Mouse (Mus musculus): ENCODE results near the gene Rpgrip1l.

The Rpgrip1l gene

DNA sequence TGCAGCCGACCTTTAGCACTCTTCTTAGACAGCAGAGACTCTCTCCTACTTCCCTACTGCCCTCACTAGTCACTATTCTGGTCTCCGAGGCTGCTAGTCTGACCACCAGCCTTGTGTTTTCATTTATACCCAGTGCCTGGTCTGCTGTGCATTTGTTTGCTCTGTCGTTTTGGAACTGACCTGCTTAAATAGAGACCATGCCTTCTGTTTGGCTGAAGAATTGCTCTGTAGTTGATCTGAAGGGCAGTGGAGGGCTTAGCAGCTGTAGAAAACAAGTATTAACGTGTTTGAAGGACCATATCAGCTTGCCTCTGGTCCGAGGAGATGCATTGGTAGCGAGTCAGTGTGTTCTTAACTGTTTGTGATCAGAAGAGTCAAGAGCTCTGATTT is 16.4 kb upstream of the Rpgrip1l start:
- DNase-seq (ENCODE audit: low read depth in 2 of 2, low spot score in 2 of 2) = no peak

DNA sequence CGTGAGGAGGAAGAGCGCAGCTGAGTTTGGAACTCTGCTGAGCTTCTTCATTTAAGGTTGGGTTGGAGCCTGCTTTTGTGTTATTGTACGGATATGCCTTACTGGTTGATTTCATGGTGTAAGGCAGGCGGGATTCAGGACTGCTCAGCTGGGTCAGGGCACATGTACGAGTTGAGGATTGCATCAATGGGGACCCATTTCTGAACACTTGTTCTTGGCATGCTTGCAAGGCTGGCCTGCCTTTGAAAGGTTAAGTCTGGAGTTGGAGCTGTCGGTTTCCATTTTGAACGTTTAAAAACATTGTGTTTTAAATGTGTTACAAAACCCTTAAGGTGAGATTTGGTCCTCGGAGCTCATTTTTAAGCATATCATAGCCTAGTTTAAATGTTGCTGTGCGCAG is 16.0 kb upstream of the Rpgrip1l start:
- no peak for DNase-seq (ENCODE audit: low read depth in 2 of 2, low spot score in 2 of 2)

DNA sequence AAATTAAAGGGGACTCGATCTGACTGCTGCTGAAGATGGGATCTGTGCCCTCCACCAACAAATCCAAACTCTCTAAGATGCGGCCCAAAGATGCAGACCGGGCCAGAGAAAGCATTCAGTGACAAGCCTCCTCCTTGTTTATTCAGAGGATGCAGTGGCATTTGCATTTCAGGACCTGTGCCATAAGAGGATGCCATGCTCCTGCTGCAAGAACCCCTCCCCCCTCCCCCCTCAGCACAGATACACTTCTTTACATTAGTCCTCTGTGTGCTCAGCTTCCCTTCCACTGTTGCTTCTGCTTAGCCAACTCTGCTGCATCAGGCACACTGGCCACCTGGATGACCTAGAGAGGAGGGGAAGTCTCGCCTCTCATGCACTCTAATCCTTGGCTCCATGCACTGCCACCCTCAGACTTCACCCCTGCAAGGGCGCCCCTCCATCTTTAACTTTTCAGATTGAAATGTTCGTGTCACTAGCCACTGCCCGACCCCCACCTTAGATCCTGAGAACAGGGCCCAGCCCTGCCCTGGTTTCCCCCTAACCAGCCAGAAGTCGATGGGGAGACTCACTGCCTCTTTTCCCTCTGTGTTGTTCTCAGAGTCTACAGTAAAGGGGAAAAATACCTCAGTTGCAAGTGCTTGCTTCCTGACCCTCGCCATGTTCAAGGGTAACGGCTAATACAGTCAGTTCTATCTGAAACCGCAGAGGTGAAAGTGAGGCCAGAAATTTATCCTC is 14.6 kb upstream of the Rpgrip1l start:
- no peak for DNase-seq (ENCODE audit: low read depth in 2 of 2, low spot score in 2 of 2)

DNA sequence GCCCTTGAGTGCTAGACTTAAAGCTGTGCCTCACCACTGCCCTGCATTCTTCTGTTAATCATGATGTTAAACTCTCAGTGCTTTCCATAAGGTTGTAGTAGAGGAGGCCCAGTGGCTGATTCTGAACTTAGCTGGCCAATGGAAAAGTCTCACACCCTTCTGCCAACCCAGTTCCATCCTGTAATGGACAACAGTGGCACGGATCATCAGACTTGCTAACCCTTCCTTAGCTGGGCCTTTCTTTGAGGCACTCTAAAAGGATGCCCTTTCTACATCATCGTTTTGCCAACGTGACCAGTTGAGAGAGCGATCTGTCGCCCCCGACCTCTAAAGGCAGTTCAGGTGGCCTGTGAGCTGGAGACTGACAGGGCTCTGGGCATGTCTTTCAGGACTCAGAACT is 13.9 kb upstream of the Rpgrip1l start:
- no peak for DNase-seq (ENCODE audit: low read depth in 2 of 2, low spot score in 2 of 2)

DNA sequence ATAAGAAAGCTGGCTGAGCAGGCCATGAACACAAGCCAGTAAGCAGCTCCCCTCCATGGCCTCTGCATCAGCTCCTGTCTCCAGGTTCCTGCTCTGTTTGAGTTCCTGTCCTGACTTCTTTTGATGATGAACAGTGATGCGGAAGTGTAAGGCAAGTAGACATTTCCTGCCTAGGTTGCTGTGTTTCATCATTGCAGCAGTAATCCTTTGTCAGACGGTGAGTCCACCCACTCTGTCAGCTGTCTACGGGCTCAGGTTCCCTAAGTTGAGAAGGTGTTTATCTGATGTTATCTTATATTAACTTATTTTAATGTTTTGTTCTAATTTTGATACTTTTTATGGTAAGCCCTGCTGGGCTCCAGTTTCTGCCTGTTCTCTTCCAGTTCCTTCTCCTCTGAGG is 13.0 kb upstream of the Rpgrip1l start:
- no peak for DNase-seq (ENCODE audit: low read depth in 2 of 2, low spot score in 2 of 2)

DNA sequence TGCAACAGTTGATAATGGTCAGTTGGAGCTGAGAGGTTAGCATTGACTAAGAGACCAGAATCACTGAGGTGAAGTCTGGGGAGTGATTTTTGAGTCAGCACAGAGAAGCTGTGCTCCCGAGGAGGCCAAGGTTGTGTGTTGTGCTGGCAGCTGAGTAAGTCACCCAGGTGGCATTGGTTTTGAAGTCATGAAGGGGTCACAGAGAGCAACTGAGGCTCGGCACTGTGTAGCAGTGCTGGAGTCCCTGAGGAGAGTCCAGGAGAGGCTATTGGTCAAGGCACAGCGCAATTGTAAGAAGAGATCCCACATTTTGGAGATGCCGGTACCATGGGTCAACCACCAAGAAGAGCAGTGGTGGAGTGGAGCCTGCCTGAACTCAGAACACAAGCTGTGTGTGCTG is 11.9 kb upstream of the Rpgrip1l start:
- DNase-seq (ENCODE audit: low read depth in 2 of 2, low spot score in 2 of 2) = no peak

DNA sequence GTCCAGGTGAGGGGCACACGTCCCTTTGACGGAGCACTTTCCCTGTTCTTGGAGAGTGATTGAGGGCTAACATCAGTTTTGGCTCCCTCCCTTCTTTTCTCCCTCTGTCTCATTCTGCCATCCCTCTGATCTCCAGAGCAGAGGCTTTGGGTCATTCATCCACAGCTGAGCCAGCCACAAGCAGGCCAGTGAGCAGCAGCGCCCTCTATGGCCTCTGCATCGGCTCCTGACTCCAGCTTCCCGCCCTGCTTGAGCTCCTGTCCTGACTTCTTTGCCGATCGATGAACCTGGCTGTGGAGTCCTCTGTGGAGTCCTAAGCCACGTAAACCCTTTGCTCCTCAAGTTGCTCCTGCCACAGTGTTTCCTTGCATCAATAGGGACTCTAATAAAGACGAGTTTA is 11.2 kb upstream of the Rpgrip1l start:
- DNase-seq (ENCODE audit: low read depth in 2 of 2, low spot score in 2 of 2) = no peak

DNA sequence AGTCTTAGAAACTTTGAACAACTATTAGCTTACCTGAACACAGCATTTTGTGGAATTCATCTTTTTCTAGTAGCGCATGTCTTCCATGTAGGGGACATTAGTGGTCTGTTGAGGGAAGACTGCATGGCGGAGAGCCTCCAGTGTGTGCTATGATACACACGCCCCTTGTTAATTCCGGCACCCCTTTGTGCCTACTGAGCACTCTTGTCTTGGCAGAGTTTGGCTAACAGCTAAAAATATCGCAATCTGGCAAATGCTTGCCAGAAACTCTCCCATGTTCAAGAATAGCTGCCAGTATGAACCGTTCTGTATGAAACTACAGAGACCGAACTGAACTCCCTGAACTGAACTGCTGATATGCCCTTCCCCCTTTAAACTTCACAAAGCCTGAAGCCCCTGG is 10.4 kb upstream of the Rpgrip1l start:
- DNase-seq (ENCODE audit: low read depth in 2 of 2, low spot score in 2 of 2) = no peak

DNA sequence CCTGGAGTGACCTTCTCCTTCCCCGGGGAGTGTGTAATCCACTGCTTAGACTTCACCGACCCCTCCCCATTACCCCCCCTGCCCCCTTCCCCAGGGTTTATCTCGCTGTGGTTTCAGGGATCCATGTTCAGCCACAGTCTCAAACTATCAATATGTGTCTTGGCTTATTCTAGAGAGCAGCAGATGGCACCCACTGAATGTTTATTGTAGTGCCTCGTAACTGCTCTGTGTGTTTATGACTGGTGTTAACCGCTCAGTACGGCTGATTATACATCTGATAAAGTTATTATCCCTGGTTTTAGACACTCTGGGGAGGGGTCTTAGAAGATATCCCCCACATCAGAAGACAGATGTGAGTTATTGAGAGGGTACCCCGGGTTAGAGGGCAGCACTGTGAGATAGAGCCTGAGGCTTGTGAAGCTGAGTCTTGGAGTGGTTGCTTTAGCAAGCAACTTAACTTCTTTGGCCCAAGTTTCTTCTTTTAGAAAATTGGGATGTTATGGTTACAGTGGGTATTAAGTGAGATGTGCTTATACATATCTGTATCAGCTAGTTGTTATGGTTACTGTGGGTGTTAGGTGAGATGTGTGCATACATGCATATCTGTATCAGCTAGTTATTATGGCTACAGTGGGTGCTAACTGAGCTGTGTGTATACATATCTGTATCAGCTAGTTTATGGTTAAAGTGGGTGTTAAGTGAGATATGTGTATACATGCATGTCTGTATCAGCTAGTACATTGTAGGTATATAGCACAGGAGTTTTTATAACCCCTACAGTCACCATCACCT is 6.1 kb upstream of the Rpgrip1l start:
- DNase-seq (ENCODE audit: low read depth in 2 of 2, low spot score in 2 of 2) = no peak

DNA sequence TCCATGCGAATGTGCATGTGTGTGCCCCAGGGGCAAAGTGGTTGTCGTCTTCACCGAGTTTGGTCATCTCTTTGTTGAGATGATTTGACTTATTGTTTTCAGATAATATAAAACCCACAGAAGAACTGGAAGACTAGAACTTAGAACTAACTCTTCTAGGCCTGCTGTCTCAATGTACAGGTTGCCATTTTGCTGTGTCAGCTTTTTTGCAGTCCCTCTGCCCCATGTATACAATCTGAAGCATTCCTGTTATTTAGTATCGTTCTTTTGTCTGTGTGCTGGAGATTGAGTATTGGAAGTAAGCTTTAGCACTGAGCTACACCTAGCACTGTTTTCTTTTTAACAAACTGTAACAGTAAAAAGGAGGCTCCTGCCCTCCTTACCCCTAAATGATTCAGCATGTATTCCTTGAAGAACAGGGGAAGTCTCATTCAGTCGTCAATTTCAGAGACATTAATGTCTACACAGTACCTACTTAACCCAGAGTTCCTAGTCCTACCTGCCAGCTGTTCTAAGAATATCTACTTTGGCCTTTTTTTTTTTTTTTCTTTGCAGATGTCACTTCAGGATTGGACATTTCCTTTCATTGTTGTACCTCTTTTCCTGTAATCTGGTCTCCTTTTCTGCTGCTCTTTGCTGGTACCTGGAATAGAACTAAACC is 4.6 kb upstream of the Rpgrip1l start:
- no peak for DNase-seq (ENCODE audit: low read depth in 2 of 2, low spot score in 2 of 2)

DNA sequence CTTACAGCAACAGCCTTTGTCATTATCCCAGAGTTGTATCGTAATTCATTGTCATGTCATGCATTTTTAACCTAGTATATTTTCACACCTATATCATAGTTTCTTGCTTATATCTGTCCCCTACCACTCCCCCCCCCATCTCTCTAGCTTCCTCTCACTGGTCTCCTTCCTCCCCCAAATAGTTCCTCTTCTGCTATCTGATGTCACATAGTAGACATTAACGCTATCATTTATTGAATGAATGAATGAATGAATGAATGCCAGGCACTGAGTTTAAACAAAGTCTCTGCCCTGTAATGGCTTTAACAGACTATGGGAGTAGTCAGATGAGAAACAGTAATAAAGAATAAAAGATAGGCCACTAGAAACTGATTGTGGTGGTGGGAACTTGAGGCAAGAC is 720 bp downstream of the Rpgrip1l start:
- DNase-seq (ENCODE audit: low read depth in 2 of 2, low spot score in 2 of 2) = no peak

DNA sequence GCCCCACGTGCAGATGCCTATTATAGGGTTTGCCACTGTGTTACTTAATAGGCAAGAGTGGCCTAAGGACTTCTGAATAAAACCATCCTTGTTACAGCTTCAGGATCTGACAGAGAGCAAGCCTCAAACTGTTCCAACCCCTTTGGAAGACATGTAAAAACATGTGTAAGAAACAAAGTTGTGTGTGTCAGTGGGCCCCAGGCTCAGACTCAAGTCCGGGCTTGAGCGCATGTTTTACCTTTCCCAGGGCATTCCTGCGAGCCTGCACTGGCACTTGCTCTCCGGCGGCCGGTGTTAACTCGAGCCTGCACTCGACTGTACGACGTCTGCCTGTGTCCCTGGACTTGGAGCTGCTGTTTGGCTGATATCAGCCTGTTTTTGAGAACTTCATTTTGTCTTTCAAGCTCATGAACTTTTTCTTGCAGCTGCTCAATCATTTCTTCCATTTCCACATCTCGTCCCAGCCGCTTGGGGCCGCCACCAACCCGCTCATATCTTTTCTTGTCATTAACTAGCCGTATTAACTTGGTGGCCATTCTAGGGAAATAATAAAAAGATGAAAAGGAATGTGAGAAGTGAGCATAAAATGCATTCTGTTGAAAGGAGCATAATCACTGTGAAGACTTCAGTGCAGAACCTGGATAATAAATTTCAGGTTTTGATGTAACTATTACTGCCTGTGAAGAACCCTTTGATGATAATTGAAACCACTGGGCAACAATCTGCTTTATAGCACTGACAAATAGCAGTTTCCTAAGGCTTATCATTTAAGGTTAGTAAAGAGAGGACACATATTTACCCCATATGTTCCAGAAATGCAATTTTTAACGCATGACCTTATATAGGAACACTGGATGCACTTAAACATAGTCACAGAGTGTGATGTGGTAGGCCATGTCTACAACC is 8.3 kb downstream of the Rpgrip1l start:
- DNase-seq (ENCODE audit: low read depth in 2 of 2, low spot score in 2 of 2) = no peak

DNA sequence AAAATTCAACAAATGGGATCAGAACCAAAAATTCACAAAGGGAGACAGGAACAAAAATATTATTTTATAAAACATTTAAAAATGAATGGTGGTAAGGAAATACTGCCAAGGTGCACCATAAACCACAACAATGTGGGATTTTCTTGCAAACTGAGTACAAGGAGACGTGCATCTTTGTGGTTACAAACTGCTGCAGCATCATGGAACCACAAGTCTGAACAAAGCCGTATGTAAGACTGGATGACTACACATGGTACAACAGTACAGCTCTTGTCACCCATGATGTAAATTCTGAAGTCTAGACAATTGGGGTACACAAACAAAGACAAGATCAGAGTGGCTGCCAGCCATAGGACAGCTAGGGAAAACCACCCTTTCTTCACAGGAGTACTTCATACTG is 14.4 kb downstream of the Rpgrip1l start:
- no peak for DNase-seq (ENCODE audit: low read depth in 2 of 2, low spot score in 2 of 2)

DNA sequence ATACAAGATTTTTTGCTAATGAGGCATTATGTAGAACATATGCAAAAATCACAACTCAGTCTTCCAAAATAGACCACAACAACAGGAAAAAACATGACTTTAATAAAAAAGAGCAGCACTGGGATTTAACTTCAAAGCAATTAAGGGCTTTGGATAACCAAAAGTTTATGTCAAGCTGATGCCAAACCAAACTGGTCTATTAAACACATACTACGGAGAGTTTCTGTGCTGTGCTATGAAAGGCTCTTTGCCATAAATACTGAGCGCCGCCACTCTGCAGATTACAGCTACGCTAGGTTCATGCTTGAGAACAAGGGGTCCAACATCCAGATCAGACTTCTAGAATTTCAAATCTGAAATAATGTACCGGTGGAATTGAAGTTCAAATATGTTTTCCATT is 17.3 kb downstream of the Rpgrip1l start:
- DNase-seq (ENCODE audit: low read depth in 2 of 2, low spot score in 2 of 2) = no peak

DNA sequence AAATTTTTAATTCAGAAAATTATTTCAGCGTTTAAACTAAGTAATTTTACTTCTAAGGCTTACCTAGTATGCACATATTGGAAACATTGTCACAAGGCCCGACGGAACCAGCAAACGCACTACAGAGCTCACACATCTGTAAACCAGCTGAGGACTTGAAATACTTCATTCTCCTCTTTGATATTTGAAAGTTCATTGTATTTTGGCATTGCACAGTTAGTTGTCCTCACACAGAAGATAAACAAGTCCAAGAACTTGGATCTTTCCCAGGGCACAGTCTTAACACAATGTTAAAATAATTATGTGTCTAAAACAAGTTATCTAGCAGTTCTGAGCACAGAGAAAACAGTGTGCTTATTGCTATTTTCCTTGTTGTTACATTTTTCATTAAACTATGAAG is 22.5 kb downstream of the Rpgrip1l start:
- DNase-seq (ENCODE audit: low read depth in 2 of 2, low spot score in 2 of 2) = no peak

DNA sequence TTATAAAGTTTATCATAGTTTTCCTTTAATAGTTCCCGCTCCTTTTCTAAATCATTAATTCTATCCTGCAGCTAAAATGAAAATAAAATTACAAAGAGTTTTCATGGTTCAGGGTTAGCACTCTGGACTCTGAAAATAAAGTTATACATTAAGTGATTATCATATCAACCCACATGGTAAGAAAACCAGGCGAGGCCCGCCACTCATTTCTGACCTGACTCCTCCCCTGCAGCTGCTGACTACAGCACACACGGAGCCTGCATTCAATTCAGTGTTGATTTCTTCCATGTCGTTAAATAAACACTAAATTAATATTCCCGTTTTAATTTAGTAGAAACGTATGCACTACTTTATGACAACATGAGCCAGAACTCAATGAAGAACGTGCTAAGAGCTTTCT is 26.8 kb downstream of the Rpgrip1l start:
- DNase-seq (ENCODE audit: low read depth in 2 of 2, low spot score in 2 of 2) = no peak

DNA sequence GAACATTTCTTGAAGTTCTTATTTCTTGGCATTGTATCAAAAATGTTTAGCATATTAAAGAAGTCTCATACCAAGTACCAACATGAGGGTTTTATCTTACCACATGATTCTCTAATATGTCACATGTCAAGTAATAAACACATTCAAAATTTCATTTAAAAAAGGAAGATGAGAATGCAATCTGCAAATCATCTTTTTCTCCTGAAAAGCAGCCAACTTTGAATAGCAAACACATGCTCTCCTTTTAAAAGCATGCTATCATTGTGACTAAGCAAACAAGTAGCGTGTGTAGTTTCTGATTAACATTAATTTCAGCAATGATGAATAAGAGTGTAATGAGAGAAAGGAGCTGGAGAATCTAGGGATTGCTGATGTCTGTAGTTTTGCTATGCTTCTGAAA is 29.2 kb downstream of the Rpgrip1l start:
- no peak for DNase-seq (ENCODE audit: low read depth in 2 of 2, low spot score in 2 of 2)

DNA sequence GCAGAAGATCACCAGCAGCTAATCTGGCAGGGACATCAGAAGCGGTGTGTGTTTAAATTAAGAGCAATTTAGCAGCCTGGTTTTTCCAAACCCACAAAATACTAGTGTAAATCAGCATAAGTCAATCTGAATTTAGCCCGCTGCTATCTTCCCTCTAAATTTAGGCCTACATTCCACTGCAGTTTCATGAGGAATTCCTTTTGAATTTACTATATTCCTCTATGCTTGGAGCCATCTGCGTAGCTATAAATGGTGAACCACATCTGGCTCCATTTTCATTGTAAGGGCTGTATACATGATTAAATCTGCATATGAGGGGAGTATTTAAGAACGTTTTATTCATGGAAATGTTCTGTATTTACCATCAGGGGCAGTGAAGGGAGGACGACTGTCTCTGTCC is 30.4 kb downstream of the Rpgrip1l start:
- no peak for DNase-seq (ENCODE audit: low read depth in 2 of 2, low spot score in 2 of 2)

DNA sequence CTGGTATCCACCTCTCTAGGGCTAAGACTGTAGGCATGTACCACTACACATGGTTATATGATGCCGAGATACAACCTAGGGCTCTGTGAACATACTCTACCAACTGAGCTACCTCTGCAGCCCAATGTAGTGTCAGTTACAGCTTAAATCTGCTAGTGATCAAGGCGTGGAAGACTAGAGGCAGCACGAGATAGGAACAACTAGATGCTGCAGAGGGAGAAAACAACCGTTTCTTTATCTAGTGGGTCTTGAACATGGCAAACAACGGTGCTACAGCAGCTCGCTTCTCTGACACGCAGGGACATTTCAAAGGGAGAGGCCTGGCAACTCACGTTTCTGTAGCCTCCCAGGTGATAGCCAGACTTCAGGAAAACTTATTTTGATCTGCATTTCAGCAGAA is 31.5 kb downstream of the Rpgrip1l start:
- DNase-seq (ENCODE audit: low read depth in 2 of 2, low spot score in 2 of 2) = no peak

DNA sequence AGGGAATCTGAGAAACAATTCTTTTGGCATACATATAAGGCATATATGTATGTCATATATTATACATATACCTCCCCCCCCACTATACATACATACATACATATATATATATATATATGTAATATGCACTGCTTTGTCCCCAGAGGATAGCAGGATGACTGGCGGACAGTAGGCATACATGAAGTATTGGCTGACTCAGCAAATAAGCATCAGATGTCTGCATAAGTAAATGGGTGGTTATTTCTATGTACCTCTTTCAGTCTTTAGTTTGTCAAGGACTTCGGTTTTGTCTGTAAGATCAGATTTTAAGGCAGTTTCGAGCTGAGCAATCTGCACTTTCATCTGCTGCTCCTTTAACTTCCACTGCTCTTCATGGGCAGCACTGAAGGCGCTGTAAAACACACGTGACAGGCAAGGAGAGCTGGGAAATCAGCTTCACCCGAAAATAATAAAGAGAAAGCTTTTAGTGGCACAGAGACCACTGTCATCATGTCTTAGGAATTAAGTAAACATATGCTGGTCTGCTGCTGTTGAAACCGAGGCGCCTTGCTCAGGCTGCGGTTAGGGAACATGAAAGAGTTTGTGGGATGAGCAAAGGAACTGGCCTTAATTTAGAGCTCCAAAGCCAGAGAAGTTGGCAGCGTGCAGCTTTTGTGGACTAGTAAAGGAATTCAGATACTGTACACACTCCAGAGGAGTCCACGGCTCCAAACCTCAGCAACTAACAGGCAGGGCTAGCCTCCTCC is 32.4 kb downstream of the Rpgrip1l start:
- DNase-seq (ENCODE audit: low read depth in 2 of 2, low spot score in 2 of 2) = no peak

DNA sequence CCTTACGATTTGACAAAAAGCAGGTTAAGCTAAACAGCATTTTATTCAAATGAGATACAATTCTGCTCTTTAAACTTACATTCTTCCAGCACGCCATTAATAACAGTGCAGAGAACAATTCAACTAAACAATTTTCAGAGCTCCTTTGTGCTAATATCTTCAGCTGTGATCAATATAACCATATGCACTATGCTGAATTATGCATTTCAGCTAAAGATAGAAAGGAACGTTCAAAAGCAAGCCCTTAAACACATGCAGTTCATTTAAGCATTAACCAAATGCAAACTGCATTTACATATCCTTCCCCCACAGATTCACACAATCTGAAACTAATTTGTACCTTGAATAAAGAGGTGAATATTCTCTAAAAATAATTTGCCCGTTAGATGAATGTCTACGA is 35.0 kb downstream of the Rpgrip1l start:
- no peak for DNase-seq (ENCODE audit: low read depth in 2 of 2, low spot score in 2 of 2)

Measured in CD8-positive naive resting alpha-beta T cell, adult 2 months (primary cell).